Mouse (Mus musculus) heart, adult 2 months (tissue): Measurements from ENCODE around the gene Armc9.

Source experiments
- CTCF ChIP-seq: fragments of 200-600 bp; IDR thresholded peaks from 2 replicates; pipeline ENCODE4 v1.8.1; 2022; ENCODE audit warnings: antibody characterized with exemption, mild to moderate bottlenecking, moderate library complexity
- EP300 ChIP-seq: fragments of 200-500 bp; IDR thresholded peaks from 2 replicates; pipeline ENCODE4 v1.6.1; 2011; ENCODE audit warnings: low read depth, low read length, control low read depth; ENCODE audit not compliant: insufficient read depth

DNA sequence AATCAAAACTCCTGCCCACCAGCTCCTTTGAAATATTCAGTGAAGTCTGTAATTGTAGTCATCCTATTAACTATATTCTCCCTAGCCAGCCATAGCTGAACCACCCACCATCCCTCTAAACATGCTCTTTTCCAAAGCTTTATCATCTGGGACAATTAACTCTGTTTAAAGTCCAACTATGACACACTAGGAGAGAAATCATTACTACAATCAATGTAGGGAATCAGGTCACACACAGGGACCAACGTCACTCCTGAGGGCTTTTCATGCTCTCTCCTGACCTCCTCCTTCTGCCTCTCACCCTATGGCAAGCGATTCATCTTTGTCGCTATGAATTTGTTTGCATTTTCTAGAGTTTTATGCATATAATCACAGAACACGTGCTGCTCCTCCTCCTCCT, 132.9 kb downstream of the Armc9 start:
- TF ChIP-seq EP300 (no peak), CTCF (no peak)
